Mouse (Mus musculus) retina, postnatal 7 days (tissue): Measurements from ENCODE around the gene Efnb3.
"Not testable (repeated sequence)": the region's sequence is repeated elsewhere in the genome, so short reads cannot be mapped to it uniquely, and the experiment has no call there.

Experiments
- DNase-seq: peaks from one replicate; pipeline ENCODE4 v3.0.0-alpha.2; 2012; ENCODE audit warnings: low read depth, low spot score

Gene Efnb3

DNA sequence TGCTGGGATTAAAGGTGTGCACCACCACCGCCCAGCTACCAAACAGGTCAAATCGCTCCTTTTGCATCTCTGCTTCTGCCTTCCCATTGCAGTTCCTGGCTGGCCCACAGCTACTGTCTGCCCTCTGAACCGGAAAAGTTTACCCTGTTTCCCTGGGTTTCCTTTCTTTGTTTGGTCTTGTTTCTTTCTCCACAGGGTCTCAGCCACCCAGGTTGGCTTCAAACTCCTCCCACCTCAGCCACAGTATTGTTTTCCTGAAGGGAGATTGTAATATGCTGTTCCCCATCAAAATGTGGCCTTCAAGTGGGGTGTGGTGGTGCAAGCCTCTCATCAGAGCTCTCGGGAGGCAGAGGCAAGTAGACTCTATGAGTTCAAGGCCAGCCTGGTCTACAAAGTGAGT is 8.7 kb downstream of the Efnb3 start:
- no peak for DNase-seq

DNA sequence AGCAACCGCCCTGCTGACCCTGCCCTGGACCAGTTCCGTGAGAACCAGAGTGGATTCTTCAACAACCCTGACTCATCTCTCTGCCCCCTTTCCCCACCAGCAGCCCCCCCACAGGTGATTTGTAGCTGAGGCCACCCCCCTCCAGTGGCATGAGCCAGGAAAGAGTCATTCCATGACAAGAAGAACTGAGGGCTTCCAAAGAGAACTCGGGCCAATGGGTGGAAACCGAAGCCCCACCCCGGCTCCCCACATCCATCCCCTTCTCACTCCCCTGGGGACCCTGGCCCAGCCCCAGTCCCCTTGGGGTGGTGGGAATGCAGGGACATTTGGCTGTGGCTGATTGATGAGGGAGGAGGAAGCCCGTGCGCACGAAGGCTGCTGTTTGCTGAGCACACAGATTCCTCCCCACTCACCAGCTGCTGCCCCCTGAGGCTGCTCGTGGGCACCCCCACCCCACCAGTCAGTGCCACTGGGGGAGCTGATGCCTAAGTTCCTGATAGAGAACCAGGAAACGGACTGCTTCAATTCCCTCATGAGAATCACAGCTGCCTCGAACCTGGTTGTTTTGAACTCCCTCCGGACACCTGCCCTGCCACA is 10.8 kb downstream of the Efnb3 start, which contains the start of gene Dnah2:
Gene Dnah2 (minus strand): TSS at position 51 of the 597 bp plus-strand sequence.
- no peak for DNase-seq

- no peak for DNase-seq
Observed at GRCm38 (mm10) chr11:69547071-69547470, 12.9 kb downstream of the Efnb3 start.

DNA sequence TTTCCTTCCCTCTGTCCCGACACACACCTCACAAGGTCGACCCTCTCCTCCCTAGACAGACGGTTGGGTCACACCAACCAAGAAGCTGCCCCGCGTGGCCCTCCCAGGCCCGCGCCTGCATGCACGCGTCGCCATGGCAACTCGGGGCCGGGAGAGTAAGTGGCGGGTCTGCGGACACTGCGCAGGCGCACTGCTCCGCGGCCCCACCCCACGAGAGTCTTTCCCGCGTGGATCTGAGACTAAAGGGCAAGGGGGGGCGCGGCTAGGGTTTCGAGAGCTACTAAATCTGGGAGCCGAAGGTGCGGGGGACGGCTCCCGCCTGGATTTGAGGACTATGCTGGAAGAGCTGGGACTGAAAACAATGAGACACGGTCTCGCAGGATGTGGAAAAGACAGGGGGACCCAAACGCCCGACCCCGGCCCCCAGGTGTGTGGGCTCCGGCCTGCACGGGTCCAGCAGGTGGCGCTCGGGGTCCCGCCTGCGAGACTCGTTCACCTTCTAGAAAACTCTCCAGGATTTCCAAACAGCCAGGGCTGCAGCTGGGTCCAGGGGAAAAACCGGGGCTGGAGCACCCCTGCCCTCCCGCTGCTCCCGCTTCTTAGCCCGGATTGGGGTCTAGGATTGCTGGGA is 13.5 kb downstream of the Efnb3 start:
- peak; percentile 81 for DNase-seq

DNA sequence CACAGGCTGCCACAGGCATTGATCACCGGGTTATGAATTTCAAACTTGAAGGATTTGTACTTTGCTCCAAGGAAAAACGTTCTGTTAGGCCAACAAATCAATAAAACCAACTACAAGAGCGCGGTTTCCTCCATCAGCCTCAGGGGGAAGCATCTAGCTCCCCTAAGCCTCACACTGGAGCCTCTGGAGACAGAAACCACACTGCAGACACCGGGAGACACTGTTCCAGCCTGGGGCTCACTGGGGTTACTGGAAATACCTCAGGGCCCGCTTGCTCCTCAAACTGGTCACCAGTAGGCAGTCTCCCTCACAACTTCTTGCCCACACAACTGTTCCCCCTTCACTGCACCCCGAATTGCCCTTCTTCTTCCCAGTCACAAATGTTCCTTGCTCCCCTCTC is 14.0 kb downstream of the Efnb3 start:
- no peak for DNase-seq

GRCm38 (mm10) chr11:69543598-69543997 is 16.4 kb downstream of the Efnb3 start:
- no peak for DNase-seq

- not testable (repeated sequence) for DNase-seq
Observed at GRCm38 (mm10) chr11:69541741-69542140, 18.3 kb downstream of the Efnb3 start.

DNA sequence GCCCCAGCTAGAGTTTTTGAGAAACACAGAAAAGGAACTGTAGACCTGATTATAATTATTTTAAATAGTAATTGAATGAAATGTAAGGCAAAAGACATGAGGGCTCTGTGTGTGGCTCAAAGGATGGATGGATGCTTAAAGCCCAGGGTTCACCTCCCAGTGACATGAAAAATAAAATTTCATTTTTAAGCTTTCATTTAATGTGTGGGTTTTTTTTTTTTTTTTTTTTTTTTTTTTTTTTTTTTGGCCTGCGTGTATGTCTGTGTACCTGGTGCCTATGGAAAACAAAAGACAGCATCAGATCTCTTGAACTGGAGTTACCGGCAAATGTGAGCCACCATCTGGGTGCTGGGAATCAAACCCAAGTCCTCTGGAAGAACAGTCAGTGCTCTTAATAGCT is 19.3 kb downstream of the Efnb3 start:
- DNase-seq: no peak

- DNase-seq: no peak
Observed at GRCm38 (mm10) chr11:69534990-69535389, 25.0 kb downstream of the Efnb3 start.

DNA sequence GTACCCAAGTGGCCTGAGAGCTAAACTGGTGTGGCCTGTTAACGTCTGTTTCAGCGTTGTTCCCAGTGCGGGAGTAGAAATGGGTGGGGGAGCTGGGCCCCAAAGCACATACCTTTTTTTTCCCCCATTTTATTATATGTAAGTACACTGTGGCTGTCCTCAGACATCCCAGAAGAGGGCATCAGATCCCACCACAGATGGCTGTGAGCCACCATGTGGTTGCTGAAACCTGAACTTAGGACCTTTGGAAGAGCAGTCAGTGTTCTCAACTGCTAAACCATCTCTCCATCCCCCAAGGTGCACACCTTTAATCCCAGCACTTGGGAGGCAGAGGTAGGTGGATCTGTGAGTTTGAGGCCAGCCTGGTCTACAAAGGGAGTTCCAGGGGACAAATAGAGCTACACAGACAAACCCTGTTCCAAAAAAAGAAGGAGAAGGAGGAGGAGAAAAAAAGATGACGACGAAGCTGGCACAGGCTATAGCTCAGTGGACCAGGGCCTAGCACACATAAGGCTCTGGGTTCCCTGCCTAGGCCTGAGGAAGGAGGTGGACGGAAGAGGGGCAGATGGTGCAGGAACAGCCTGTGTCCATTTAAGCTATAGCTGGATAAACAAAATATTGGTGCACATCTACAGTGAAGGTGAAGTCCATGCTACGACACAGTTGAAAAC is 27.4 kb downstream of the Efnb3 start:
- no peak for DNase-seq

- not testable (repeated sequence) for DNase-seq
Observed at GRCm38 (mm10) chr11:69530755-69531154, 29.2 kb downstream of the Efnb3 start.

GRCm38 (mm10) chr11:69530281-69530680 is 29.7 kb downstream of the Efnb3 start:
- not testable (repeated sequence) for DNase-seq

GRCm38 (mm10) chr11:69528031-69528390 is 32.0 kb downstream of the Efnb3 start:
- no peak for DNase-seq

GRCm38 (mm10) chr11:69527098-69528030 is 32.6 kb downstream of the Efnb3 start:
- DNase-seq: no peak

DNA sequence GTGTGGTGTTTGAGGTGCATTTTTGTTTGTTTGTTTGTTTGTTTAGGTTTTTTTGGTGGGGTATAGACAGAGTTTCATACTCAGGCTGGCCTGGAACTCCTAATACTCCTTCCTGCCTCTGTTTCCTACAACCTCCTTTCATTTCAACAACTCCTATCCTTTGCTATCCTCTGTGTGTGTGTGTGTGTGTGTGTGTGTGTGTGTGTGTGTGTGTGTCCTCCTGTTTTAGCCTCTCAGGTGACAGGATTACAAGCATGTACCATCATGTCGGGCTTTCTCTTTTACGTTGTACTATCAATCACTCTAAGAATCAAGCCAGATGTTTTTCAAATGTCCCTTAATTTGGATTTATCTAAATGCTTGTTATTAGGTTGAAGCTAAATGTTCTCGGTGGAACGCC is 33.4 kb downstream of the Efnb3 start:
- DNase-seq: no peak

- no peak for DNase-seq
Observed at GRCm38 (mm10) chr11:69525661-69526060, 34.3 kb downstream of the Efnb3 start.

- no peak for DNase-seq
Observed at GRCm38 (mm10) chr11:69523651-69524050, 36.4 kb downstream of the Efnb3 start.

GRCm38 (mm10) chr11:69521526-69522149 is 38.4 kb downstream of the Efnb3 start:
- no peak for DNase-seq

DNA sequence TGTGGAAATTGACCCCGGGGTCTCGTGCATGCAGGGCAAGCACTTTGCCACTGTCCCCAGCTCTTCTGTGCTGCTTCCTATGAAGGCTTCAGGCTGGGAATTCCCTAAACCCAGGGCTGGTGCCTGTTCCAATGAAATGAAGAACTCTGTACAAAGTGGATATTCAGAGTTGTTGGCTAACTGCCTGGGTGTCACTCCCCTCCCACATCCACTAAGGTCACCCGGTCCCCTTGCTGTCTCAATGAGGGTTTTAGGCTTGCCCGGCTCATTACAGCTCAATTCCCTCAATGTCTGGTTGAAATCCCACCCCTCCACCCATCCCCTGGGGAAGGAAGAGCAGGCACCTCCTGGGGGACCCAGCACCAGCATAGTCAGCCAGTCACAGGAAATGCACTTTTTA is 40.0 kb downstream of the Efnb3 start:
- DNase-seq: no peak

GRCm38 (mm10) chr11:69516661-69517060 is 43.3 kb downstream of the Efnb3 start:
- DNase-seq: no peak

GRCm38 (mm10) chr11:69516151-69516640 is 43.8 kb downstream of the Efnb3 start:
- DNase-seq: no peak
